Mouse (Mus musculus) brown adipose tissue, adult 24 weeks (tissue): ENCODE data around the gene Ednrb. TPM values are rescaled to one million over a fixed set of nuclear protein-coding genes. Genes with fewer than 3 reads are reported as not detected.

ENCODE experiments used
- H3K27ac ChIP-seq: fragments of 200-500 bp; replicated peaks from 2 replicates; pipeline ENCODE4 v1.5.1; 2012; ENCODE audit warnings: low read depth, mild to moderate bottlenecking, low read length
- H3K4me1 ChIP-seq: fragments of 200-500 bp; 2 replicates; pipeline ENCODE4 v1.6.1; 2012; ENCODE audit warnings: low read length, mixed read lengths; ENCODE audit not compliant: control insufficient read depth, insufficient read depth, insufficient read length
- H3K4me3 ChIP-seq: fragments of 200-500 bp; 2 replicates; pipeline ENCODE4 v1.5.1; 2012; ENCODE audit warnings: low read depth, mild to moderate bottlenecking, low read length, moderate library complexity; ENCODE audit not compliant: insufficient read depth
- polyA plus RNA-seq: library from polyadenylated mRNA; stranded (reverse); fragments of >200 nt; gene quantifications from 2 replicates; pipeline ENCODE4 v1.2.4, GENCODE M21; 2012; ENCODE audit not compliant: missing spikeins, insufficient read depth, insufficient read length

Ednrb gene
- polyA plus RNA-seq = 11.8 and 12.6 TPM in 2 replicates

DNA sequence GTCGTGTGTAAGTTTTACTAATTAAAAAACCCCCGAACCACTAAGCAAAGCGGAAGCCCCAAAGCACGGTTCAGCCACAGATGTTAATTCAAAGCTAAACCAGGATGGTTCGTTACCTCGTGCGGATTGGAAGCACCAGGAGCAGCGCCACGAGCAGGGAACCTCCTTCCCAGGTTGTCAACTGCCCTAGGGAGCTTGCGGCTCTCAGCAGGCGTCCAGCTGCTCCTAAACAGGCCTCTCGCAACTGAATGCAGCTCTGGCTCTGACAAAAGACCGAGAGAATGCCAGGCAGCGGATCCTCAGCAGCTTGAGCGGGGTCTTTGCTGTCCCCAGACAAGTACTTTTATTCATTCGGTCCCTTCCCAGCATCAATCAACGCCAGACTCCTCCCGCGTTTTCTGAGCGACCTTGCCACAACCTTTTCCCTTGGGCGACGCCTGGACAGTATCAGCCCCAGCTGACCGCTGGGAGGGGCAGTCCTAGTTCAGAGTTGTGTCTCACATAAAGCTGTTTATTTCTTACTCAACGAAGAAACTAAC is at the start of gene Ednrb:
Ednrb (minus strand) TSS at position 392 of the 539 bp plus-strand sequence.
- Histone ChIP-seq H3K4me3 (peak within 1 kb of the TSS; percentile 67), H3K27ac (peak within 1 kb of the TSS; percentile 87), H3K4me1 (peaks cover 2% of the 10 kb centered on the region; the same call in 1 of the 2 replicates)

DNA sequence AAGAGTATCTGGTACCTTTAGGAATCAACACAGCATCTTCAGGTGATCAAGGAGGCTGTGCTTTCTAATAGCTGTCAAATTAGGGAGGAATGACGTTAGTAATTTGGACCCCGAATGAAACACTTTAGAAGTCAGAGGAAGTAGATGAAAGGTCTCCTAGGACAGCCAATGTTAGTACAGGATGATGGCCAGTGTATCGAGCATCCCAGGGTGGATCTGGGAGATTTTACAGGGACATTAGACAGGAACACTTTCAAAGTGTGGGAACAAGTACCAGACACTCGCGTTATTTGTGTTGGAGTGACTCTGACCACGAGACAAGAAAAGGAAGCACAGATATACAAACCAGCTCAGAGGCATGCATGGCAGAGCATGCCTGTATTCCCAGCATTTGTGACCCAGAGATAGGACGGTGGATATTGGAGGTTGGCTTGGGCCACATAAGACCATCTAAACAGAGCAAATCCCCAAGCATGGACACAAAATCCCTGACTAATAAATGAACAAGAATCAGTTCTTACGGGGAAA is 48.3 kb upstream of the Ednrb start:
- Histone ChIP-seq H3K4me3 (no peak overlapping the region), H3K4me1 (no peaks in the 10 kb centered on the region), H3K27ac (no peak overlapping the region)

GRCm38 (mm10) chr14:103890761-103891160 is 46.6 kb upstream of the Ednrb start:
- Histone ChIP-seq H3K4me3 (no peak overlapping the region), H3K4me1 (peaks cover 1% of the 10 kb centered on the region; the same call in 1 of the 2 replicates), H3K27ac (no peak overlapping the region)

DNA sequence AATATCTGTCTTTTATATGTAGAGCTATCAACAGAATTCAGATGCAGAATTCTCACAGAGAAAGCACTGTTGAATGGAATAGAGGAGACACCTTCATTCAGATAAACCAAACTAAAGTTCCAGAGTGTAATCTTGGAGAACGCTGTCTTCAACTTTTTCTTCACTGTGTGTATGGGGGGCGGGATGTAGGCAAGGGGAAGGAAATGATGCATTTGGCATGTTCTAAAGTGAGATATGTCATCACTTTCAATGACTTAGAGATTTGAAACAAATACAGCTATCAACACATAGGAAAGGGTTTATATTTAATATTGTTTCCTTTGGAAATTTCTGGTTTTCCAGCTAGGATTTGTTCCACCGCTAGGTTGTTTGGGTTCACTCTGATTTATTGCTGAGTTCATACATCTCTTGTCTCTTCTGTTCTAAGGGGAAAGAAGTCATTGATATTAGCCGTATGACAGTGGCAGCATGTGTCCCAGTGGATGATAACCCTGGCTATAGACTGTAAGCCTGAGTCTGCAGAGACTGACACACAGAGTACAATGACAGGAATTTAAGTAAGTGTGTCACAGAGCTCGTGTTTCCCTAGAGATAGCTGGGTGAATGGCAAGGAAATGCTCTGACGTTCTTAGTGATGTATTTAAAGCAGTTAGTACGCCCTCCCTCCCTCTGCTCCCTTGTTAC is 40.8 kb upstream of the Ednrb start:
- peaks cover 2% of the 10 kb centered on the region; the same call in 1 of the 2 replicates for H3K4me1 ChIP-seq
- no peak overlapping the region for H3K4me3 ChIP-seq
- peak overlapping the region; percentile 69; the same call in 1 of the 2 replicates for H3K27ac ChIP-seq

DNA sequence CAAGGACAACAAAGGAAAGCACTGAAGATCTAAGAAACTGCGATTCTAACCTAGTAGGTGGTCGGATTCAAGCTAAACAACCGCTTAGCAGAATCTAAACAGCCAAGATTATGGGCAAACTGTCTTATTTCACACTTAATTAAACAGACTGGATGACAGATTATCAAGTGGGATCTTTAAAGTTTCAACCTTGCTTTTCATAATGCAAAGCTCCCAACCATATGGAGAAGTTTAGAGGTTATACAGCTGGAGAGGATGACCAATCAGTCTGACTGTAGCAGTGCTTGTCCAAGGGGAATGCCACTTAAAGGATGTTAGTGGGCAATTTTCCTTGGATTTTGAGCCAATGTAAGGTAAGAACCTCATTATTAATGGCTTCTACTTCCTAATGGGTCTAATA is 38.7 kb upstream of the Ednrb start:
- Histone ChIP-seq H3K4me3 (no peak overlapping the region), H3K4me1 (peaks cover 2% of the 10 kb centered on the region; the same call in 1 of the 2 replicates), H3K27ac (no peak overlapping the region)

- Histone ChIP-seq H3K4me1 (no peaks in the 10 kb centered on the region), H3K27ac (no peak overlapping the region), H3K4me3 (no peak overlapping the region)
Measured at GRCm38 (mm10) chr14:103877117-103877516, 32.9 kb upstream of the Ednrb start.

- Histone ChIP-seq H3K4me1 (no peaks in the 10 kb centered on the region), H3K27ac (no peak overlapping the region), H3K4me3 (no peak overlapping the region)
Measured at GRCm38 (mm10) chr14:103876598-103876997, 32.4 kb upstream of the Ednrb start.

- Histone ChIP-seq H3K27ac (no peak overlapping the region), H3K4me3 (no peak overlapping the region), H3K4me1 (no peaks in the 10 kb centered on the region)
Measured at GRCm38 (mm10) chr14:103866636-103867035, 22.4 kb upstream of the Ednrb start.

DNA sequence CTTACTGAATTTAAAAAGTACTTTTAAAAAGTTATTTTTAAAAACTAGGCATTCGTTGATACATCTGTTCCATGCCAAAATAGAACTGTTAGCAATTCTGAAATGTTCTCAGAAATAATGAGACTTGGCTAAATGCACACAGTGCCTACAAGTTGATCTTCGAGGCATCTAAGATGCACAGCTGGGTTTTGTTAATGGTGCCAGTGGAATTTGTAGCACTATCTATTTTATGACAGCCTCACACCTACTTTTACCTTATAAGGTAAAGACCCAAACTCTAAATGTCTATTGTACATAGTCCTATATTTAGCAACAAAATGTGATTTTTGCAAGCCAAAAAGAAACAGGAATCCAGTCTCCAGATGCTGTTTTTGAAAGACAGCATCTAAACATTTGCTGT is 21.0 kb upstream of the Ednrb start:
- Histone ChIP-seq H3K4me3 (no peak overlapping the region), H3K27ac (no peak overlapping the region), H3K4me1 (no peaks in the 10 kb centered on the region)

GRCm38 (mm10) chr14:103850071-103850845 is 6.1 kb upstream of the Ednrb start:
- no peaks in the 10 kb centered on the region; the same call in 1 of the 2 replicates for H3K4me1 ChIP-seq
- no peak overlapping the region for H3K4me3 ChIP-seq
- no peak overlapping the region for H3K27ac ChIP-seq

- Histone ChIP-seq H3K4me1 (no peaks in the 10 kb centered on the region; the same call in 1 of the 2 replicates), H3K27ac (no peak overlapping the region), H3K4me3 (no peak overlapping the region)
Measured at GRCm38 (mm10) chr14:103845716-103846115, 1.5 kb upstream of the Ednrb start.

GRCm38 (mm10) chr14:103844944-103845343 is 742 bp upstream of the Ednrb start:
- Histone ChIP-seq H3K4me3 (0 out of 2 replicates have a peak overlapping the region, but pooled peaks have one; percentile 67), H3K27ac (peak overlapping the region; percentile 87), H3K4me1 (peaks cover 2% of the 10 kb centered on the region; the same call in 1 of the 2 replicates)

- peak overlapping the region; percentile 67 for H3K4me3 ChIP-seq
- H3K27ac ChIP-seq = peak overlapping the region; percentile 87
- H3K4me1 ChIP-seq = peaks cover 2% of the 10 kb centered on the region; the same call in 1 of the 2 replicates
Measured at GRCm38 (mm10) chr14:103843371-103844001, 716 bp downstream of the Ednrb start.

DNA sequence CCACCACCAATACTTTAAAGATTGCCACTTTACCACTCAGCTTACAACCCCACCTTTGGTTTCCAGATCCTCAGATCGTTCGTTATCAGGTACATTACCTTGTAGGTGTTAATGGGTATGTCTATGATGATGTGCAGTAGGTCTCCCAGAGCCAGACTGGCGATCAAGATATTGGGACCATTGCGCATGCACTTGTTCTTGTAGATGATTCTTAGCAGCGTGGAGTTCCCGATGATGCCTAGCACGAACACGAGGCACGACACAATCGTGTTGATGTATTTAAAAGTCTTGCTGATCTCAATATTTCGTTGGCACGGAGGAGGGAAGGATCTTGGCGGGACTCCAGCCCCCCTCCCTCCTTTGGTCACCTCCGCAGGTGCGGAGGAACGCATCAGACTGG is 1.3 kb downstream of the Ednrb start:
- Histone ChIP-seq H3K4me1 (peaks cover 2% of the 10 kb centered on the region; the same call in 1 of the 2 replicates), H3K4me3 (peak overlapping the region; percentile 67), H3K27ac (peak overlapping the region; percentile 87)
